Mouse (Mus musculus) liver, postnatal 0 days (tissue): Measurements from ENCODE around the gene Slc27a5. TPM values are rescaled to one million over a fixed set of nuclear protein-coding genes. Genes with fewer than 3 reads are reported as not detected.

Experiments
- ATAC-seq: fragments of 200-750 bp; cut with Nextera tagmentation; 2 replicates; pipeline ENCODE4 v1.8.0; 2017; ENCODE audit warnings: mild to moderate bottlenecking, moderate library complexity
- DNase-seq: peaks from one replicate; pipeline ENCODE4 v3.0.0-alpha.2; 2016
- H3K27ac ChIP-seq: fragments of 300-500 bp; sonication (generic); 2 replicates; pipeline ENCODE4 v1.5.1; 2014; ENCODE audit warnings: antibody characterized with exemption, moderate library complexity, mild to moderate bottlenecking, low read depth
- H3K27me3 ChIP-seq: fragments of 300-500 bp; sonication (generic); 2 replicates; pipeline ENCODE4 v1.6.1; 2014; ENCODE audit warnings: low read length, control low read depth, mixed read lengths; ENCODE audit not compliant: insufficient read depth
- H3K36me3 ChIP-seq: fragments of 300-500 bp; sonication (generic); replicated peaks from 2 replicates; pipeline ENCODE4 v1.6.1; 2014; ENCODE audit warnings: mild to moderate bottlenecking, control low read depth, low read length, moderate library complexity, mixed read lengths; ENCODE audit not compliant: insufficient read depth
- H3K4me1 ChIP-seq: fragments of 300-500 bp; sonication (generic); 2 replicates; pipeline ENCODE4 v1.6.1; 2014; ENCODE audit warnings: antibody characterized with exemption, mild to moderate bottlenecking, control low read depth; ENCODE audit not compliant: insufficient read depth
- H3K4me2 ChIP-seq: fragments of 300-500 bp; sonication (generic); 2 replicates; pipeline ENCODE4 v1.6.1; 2014; ENCODE audit warnings: low read depth, mild to moderate bottlenecking, low read length, moderate library complexity, mixed read lengths
- H3K4me3 ChIP-seq: fragments of 300-500 bp; sonication (generic); 2 replicates; pipeline ENCODE4 v1.5.1; 2014; ENCODE audit warnings: low read depth, low read length
- H3K9ac ChIP-seq: fragments of 300-500 bp; sonication (generic); replicated peaks from 2 replicates; pipeline ENCODE4 v1.6.1; 2014; ENCODE audit warnings: mild to moderate bottlenecking, moderate library complexity
- H3K9me3 ChIP-seq: fragments of 300-500 bp; sonication (generic); 2 replicates; pipeline ENCODE4 v1.6.1; 2016; ENCODE audit warnings: mild to moderate bottlenecking, control low read depth, low read length, mixed read lengths
- CTCF ChIP-seq: sonication (generic); IDR thresholded peaks from 2 replicates; pipeline ENCODE4 v1.5.1; 2016; ENCODE audit warnings: antibody characterized with exemption, low read depth
- EP300 ChIP-seq: IDR thresholded peaks from 2 replicates; pipeline ENCODE4 v1.6.1; 2016; ENCODE audit warnings: antibody characterized with exemption, low read depth, mild to moderate bottlenecking
- WGBS: fragments of 180-500 bp; shearing (Covaris S2); extraction: QIAGEN DNeasy Blood & Tissue Kit; methylation state at CpG from one replicate; pipeline ENCODE4 v1.1.7; 2014; ENCODE audit not compliant: insufficient replicate concordance; 5-methylcytosine and 5-hydroxymethylcytosine counted together
- polyA plus RNA-seq: library from polyadenylated mRNA; unstranded; fragments of >200 nt; fragmentation: Nextera tagmentation; extraction: Ambion mirVana; gene quantifications from 2 replicates; pipeline ENCODE4 v1.2.1, GENCODE M21; 2015

Gene Slc27a5
- polyA plus RNA-seq, 1 experiment from 2014 or later, result 103 TPM

DNA sequence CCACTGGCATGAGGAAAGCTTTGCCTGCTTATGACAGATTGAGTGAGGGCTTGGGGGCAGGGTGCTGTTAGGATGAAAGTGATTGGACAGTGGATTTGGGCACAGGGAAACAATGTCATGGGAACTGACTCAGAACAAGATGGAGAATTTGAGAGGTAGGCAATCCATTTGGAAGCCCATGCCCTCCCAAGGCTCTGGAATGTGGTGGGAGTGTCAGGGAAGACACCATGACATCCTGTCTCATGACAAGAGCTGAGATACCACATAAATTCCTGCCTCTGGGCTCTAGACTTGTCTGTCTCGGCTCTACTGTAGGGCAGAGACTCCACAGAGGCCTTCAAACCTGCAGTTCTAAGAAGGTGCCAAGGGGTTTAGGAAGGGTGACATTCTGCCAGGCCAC is 43.3 kb upstream of the Slc27a5 start:
- no peak for TF ChIP-seq CTCF
- no peak for TF ChIP-seq EP300
- no peak overlapping the region for H3K9ac ChIP-seq
- H3K4me2 ChIP-seq, result no peak overlapping the region
- ATAC-seq, result no peak
- H3K36me3 ChIP-seq, result peaks cover 3% of the 10 kb centered on the region; the same call in 1 of the 2 replicates
- 85% methylated on average over 1 of the region's 1 CpGs for WGBS
- H3K4me1 ChIP-seq, result peaks cover 28% of the 10 kb centered on the region
- no peaks in the 10 kb centered on the region for H3K9me3 ChIP-seq
- DNase-seq, result no peak
- peaks cover 27% of the 10 kb centered on the region for H3K27me3 ChIP-seq
- H3K27ac ChIP-seq, result no peak overlapping the region
- H3K4me3 ChIP-seq, result no peak overlapping the region

DNA sequence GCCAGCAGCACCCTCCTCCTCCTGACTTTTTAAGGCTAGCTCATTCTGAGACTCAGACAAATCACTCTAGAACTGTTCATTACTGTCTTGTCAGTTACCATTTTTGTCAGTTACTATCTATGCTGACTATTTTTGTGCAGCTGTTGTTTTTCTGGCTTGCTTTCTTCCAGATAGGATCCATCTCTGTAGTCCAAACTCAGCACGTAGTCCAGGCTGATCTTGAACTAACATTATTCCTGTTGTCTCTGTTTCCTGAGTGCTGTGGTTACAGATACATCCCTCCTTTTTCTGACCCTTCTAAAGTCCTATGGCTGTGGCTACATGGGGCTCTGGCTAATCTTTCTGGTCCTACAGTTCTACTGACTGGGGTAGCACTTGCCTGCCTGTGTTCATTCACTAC is 41.2 kb upstream of the Slc27a5 start:
- peaks cover 39% of the 10 kb centered on the region for H3K4me1 ChIP-seq
- no peak for DNase-seq
- H3K36me3 ChIP-seq, result peaks cover 15% of the 10 kb centered on the region
- TF ChIP-seq EP300, result no peak
- TF ChIP-seq CTCF, result no peak
- H3K4me2 ChIP-seq, result peak overlapping the region; percentile 85
- no peak for ATAC-seq
- 42% methylated on average over 1 of the region's 1 CpGs for WGBS
- peak overlapping the region; percentile 85 for H3K4me3 ChIP-seq
- H3K9ac ChIP-seq, result peak overlapping the region; percentile 100; the same call in 1 of the 2 replicates
- no peaks in the 10 kb centered on the region for H3K9me3 ChIP-seq
- peaks cover 16% of the 10 kb centered on the region for H3K27me3 ChIP-seq
- peak overlapping the region; percentile 100 for H3K27ac ChIP-seq

DNA sequence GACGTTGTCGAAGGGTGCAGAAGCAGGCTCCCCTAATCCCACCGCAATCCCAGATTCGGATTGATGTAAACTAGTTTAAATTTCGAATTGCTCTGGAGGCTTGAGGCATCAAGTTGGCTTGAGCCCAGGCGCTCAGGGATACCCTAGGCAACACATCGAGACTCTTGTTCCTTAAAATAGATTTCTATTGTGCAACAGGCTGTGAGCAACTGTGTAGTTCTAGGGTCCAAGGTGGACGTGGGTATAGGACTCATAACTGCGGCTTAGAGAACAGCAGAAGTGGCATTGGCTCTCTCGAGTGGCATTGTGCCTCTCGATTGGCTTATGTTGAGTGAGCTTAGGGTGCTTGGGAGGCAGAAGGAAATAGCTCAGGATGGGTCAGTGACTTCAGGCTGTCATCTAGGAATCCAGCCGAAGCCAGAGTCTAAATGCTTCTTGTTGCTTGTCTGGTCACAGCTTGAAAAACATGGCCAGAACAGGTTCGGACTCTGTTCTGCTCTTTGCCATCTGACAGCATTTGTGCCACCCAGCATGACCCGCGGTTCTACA is 40.7 kb upstream of the Slc27a5 start:
- H3K4me1 ChIP-seq, result peaks cover 39% of the 10 kb centered on the region
- WGBS, result 12% methylated on average over 15 of the region's 15 CpGs

DNA sequence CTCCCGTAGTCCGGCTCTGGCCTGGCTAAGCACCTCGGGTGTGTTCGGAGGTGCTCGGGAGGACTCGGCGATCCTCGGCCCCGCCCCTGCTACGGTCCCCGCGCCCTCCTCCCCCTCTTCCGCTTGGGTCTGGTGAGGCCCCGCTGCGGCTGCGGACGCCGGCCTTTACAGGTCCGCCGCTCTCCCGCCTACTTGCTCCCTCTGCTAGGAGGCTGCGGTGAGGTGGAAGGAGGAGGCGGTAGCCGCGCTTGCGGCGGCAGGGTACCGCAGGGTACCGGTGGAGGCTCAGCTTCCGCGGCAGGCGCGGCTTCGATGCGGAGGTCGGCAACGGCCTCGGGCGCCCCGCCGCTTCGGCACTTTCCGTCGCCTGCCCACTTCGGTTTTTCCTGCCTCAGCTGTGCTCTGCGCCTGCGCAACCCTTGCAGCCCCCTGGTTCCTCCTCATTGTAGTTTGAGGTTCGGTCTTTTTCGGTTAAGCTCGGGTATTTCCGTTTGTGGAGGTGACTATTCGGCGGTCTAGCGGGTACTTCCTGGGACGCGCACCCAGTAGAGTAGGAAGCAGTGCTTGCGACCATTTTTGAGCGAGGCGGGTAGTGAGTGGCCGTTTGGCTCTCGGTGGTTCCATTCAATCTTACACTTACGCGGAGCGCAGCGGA is 40.0 kb upstream of the Slc27a5 start, which contains the start of gene Ube2m:
Gene Ube2m (minus strand): TSS at position 375 of the 655 bp plus-strand sequence.
- ATAC-seq (peak; percentile 92), DNase-seq (peak; percentile 96)
- no peak for TF ChIP-seq CTCF
- no peak for TF ChIP-seq EP300
- no peaks in the 10 kb centered on the region for H3K9me3 ChIP-seq
- peaks cover 4% of the 10 kb centered on the region; the same call in 1 of the 2 replicates for H3K27me3 ChIP-seq
- peaks cover 39% of the 10 kb centered on the region for H3K4me1 ChIP-seq
- H3K36me3 ChIP-seq, result peaks cover 18% of the 10 kb centered on the region
- peak within 1 kb of the TSS; percentile 85 for H3K4me3 ChIP-seq
- WGBS, result under 1% methylated on average over 62 of the region's 65 CpGs
- peak within 1 kb of the TSS; percentile 85 for H3K4me2 ChIP-seq
- H3K9ac ChIP-seq, result peak within 1 kb of the TSS; percentile 100
- H3K27ac ChIP-seq, result peak within 1 kb of the TSS; percentile 100

More for the DNA sequence above, 40.7 kb upstream of the Slc27a5 start:
- H3K27me3 ChIP-seq, result peaks cover 11% of the 10 kb centered on the region
- peak overlapping the region; percentile 100 for H3K27ac ChIP-seq
- ATAC-seq (no peak), DNase-seq (no peak)
- TF ChIP-seq CTCF (no peak), EP300 (no peak)
- peak overlapping the region; percentile 100 for H3K9ac ChIP-seq
- peaks cover 15% of the 10 kb centered on the region for H3K36me3 ChIP-seq
- peak overlapping the region; percentile 85 for H3K4me2 ChIP-seq
- H3K4me3 ChIP-seq, result peak overlapping the region; percentile 85
- H3K9me3 ChIP-seq, result no peaks in the 10 kb centered on the region

DNA sequence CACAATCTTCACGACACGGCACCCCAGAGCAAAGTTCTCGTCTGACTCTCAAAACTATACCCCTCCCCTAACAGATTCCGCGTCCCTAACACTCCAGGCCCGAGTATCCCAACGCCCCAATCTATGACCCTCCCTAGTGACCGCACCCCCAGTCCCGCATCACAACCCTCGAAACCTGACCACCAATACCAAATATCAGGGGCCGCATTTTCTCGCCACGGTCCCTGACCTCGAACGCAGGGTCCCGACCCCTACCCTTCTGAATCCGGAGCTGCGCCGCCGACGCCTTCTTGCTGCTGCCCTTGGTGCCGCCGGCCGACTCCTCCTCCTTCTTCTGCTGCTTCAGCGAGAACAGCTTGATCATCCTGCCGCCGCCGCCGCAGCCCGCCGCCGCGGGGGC is 39.4 kb upstream of the Slc27a5 start:
- WGBS, result under 1% methylated on average over 32 of the region's 33 CpGs
- DNase-seq, result no peak
- peak; percentile 14 for ATAC-seq

DNA sequence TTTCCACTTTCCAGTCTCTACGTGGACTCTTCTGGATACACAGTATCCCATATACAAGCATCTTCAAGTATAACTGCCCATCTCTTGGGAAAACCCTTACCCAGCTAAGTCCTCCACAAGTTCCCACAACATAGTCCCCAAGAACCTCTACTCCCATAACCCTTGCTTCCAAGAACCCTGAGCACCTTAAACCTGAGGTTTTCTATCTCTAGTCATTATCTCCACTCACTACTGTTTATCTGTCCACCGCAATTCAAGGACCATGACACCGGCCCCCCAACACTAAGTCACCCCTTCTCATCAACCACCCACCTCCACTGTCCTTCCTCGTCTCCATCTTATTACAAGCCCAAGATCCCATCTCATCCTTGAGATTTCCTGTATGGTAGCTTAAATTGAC is 38.8 kb upstream of the Slc27a5 start:
- Histone ChIP-seq H3K4me2 (peak overlapping the region; percentile 85), H3K9me3 (no peaks in the 10 kb centered on the region), H3K36me3 (peaks cover 30% of the 10 kb centered on the region), H3K4me3 (peak overlapping the region; percentile 85), H3K27ac (peak overlapping the region; percentile 100), H3K4me1 (peaks cover 39% of the 10 kb centered on the region), H3K9ac (peak overlapping the region; percentile 100), H3K27me3 (no peaks in the 10 kb centered on the region)
- TF ChIP-seq CTCF (no peak), EP300 (no peak)
- ATAC-seq, result no peak
- no peak for DNase-seq
- WGBS, result 24% methylated on average over 4 of the region's 4 CpGs

More for the DNA sequence above, 39.4 kb upstream of the Slc27a5 start:
- no peak for TF ChIP-seq CTCF
- TF ChIP-seq EP300, result no peak
- Histone ChIP-seq H3K9ac (peak overlapping the region; percentile 100), H3K36me3 (peaks cover 24% of the 10 kb centered on the region), H3K4me1 (peaks cover 39% of the 10 kb centered on the region), H3K27ac (peak overlapping the region; percentile 100), H3K9me3 (no peaks in the 10 kb centered on the region), H3K4me2 (peak overlapping the region; percentile 85), H3K4me3 (peak overlapping the region; percentile 85), H3K27me3 (no peaks in the 10 kb centered on the region)
